Mouse (Mus musculus) ovary, postnatal 36 days (tissue): Measurements from ENCODE around the gene Glra4.
"Not testable (repeated sequence)": the region's sequence is repeated elsewhere in the genome, so short reads cannot be mapped to it uniquely, and the experiment has no call there.

ENCODE experiments used
- DNase-seq: peaks from one replicate; pipeline ENCODE4 v3.0.0; 2022; ENCODE audit warnings: low spot score, mixed read lengths

Gene Glra4

GRCm38 (mm10) chrX:136714742-136715474 lies 65.0 kb downstream of the Glra4 start:
- not testable (repeated sequence) for DNase-seq

GRCm38 (mm10) chrX:136708782-136709181 lies 71.2 kb downstream of the Glra4 start:
- DNase-seq, result no peak

DNA sequence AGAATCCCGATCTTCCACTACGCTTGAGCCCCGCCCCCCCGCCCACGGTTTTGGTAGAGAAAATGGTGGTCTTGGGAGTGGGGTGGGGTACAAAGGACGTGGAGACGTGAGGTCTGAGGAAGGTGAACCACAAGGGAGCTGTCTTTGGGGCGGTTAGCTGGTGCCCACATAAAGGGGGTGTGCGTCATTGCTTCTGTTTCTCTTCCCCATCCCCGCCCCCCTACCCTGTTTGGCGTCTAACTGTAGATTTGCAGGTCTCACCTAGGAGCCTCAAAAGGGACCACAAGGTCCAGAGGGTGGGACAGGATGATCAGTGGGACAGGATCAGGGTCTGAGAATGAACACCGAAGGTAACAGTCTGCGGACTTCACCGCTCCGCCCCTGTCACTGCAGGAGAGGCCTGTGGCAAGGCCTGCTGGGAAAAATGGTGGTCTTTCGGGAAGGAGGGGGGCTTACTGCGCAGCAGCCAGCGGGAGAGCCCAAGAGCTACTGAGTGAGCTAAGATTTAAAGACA lies 71.7 kb downstream of the Glra4 start:
- peak; percentile 45 for DNase-seq
